Mouse (Mus musculus) frontal cortex, postnatal 10 days (tissue): ENCODE measurements at regions not wholly inside any gene's neighbourhood (a gene's known extent, or its start where the extent isn't known, plus 50 kb on each side); places are given as distances from the start of the nearest gene placed in this dataset.
A peak's percentile ranks its signal among the peaks of the same experiment; 100 is the strongest.

Experiments used
- DNase-seq, 2 experiments: peaks; one replicate each; pipeline ENCODE4 v3.0.0; 2022; ENCODE audit warnings: low spot score in 2 of 2, mixed read lengths in 1 of 2

DNA sequence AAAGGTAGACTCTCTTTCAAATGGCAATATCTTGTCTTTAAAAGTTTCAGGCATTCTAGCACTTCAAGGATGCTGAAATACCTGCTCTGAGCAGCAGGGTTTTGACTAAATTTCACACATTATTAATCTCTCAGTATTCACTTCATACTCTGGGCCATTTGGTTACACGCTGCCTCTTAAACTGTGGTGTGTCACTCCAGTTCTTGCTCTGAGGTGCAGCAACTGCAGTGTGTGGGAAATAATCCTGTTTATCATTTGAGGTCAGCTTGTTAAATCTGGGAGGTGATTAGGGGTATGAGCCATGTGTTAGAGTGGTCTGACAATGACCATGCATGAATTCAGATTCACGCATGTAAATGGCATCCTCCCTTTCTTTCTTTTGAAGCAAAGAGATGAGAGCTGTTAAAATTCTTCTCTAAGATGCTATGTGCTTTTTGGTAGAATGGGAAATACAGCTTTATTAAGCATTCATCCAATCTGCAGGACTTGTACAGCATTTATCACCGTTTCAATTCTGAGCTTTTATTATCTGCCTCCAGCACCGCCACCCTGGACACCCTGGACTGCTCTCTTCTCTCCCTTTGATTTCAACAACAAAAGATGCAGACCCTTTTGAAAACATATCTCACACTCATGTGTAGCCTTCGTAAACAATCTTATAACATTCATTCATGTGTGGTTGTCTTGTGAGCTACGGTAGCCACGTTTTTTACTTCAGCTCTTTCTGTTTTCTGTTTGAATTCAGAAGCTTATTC lies 362.4 kb upstream of the Gm38303 start:
- DNase-seq = no peak

DNA sequence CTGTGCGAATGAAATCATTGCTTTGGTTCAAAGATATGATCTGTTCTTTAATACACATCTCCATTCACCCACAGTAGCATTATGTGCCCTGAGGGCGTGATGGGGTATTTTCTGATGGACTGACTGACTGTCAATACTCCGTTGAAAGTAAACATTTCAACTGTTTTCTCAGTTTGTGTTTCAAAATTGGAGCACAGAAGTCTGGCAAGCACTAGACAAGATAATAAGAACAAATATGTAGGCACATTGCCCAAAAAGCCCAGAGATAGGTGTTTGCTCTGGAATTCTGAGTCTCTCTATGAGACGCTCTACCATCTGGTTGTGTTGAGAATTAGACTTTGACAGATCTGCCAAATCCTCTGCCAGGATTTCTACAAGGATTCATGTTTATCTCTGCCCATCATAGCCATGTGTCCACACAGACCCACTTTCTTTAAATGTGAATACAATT lies 350.0 kb upstream of the Gm38303 start:
- peak in 1 of 2 experiments; percentile 8 for DNase-seq

DNA sequence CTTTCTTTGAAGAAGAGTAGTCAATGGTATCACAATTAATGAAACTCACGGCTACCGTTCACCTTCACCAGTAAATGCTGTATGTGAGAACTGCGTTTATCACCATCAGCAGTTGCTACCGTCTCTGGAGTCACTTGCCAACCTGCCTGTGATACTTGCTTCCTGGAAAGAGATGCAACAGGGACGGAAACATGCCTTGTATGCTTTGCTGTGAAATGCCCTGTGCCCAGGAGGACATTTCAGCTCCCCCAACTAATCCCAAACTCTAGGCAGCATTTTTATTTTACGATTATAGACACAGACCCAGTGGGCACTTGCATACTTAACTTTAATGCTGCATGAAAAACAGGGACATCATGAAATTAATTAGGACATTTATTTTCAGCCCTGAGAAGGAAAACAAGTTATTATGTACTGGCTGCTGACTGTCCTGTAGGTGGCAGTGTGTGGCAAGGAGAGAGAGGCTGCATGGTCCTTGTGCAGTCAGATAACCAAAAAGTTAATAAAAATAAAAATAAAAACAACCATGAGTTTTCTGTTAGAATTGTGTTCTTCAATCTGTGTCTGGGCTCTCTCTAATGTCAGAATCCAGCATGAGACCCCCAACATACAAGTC lies 349.5 kb upstream of the Gm38303 start:
- DNase-seq = peak; percentile 10 to 52

DNA sequence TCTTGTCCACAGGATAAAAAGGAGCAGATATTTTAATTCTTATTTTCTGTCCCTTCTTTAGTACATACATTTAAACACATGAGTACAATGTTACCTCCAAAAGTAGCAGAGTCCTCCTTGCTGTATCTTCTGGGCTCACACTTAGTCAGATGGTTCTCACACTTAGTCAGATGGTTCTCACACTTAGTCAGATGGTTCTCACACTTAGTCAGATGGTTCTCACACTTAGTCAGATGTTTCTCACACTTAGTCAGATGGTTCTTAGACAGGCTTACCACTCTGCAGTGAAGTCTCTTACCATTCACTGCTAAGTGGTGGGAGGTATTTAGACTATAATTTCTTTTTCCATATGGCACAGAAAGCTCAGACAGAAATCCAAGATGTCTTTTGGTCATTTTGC lies 346.5 kb upstream of the Gm38303 start:
- no peak for DNase-seq

DNA sequence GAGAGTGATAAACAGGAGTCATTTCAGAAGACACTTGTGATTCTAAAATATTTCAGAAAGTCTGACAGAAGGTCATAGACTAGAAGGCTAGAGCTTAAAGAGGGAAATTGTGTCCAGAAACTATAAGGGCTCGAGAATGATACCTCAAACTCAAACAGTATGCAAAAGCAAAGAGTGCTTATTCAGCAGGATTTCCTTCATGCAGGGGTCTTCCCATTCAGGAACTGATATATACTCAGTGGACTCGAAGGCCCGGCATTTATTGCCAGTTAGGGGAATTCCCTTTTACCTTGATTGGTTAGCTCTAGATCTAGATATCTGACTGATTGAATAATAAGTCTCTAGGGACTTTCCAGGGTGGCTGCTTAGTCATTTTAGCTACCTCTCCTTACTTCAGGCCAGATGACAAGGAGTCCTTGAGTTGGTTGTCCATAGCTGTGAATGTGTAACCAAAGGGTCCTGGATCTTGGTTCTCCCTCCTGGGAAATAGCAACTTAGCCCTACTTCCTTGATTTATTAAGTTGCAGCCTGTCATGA lies 312.6 kb upstream of the Gm38303 start:
- no peak for DNase-seq
